Mouse (Mus musculus) lung, embryonic 15.5 days (tissue): ENCODE data around the gene Lsp1. TPM values are rescaled to one million over a fixed set of nuclear protein-coding genes. Genes with fewer than 3 reads are reported as not detected.

Source experiments
- ATAC-seq: fragments of 200-750 bp; cut with Nextera tagmentation; 2 replicates; pipeline ENCODE4 v1.8.0; 2017; ENCODE audit warnings: moderate number of reproducible peaks, borderline replicate concordance; ENCODE audit not compliant: low FRiP score, low TSS enrichment; ENCODE audit errors: extremely low read depth
- H3K27ac ChIP-seq: fragments of 300-500 bp; sonication (generic); 2 replicates; pipeline ENCODE4 v1.5.1; 2015; ENCODE audit warnings: moderate library complexity, mild to moderate bottlenecking, inconsistent platforms
- H3K27me3 ChIP-seq: fragments of 300-500 bp; sonication (generic); 2 replicates; pipeline ENCODE4 v1.6.1; 2015; ENCODE audit warnings: inconsistent platforms
- H3K36me3 ChIP-seq: fragments of 300-500 bp; sonication (generic); 2 replicates; pipeline ENCODE4 v1.6.1; 2015; ENCODE audit warnings: inconsistent platforms
- H3K4me1 ChIP-seq: fragments of 300-500 bp; sonication (generic); 2 replicates; pipeline ENCODE4 v1.6.1; 2015; ENCODE audit warnings: inconsistent platforms
- H3K4me2 ChIP-seq: fragments of 300-500 bp; sonication (generic); 2 replicates; pipeline ENCODE4 v1.6.1; 2015; ENCODE audit warnings: inconsistent platforms, mild to moderate bottlenecking, moderate library complexity
- H3K4me3 ChIP-seq: fragments of 300-500 bp; sonication (generic); 2 replicates; pipeline ENCODE4 v1.5.1; 2015; ENCODE audit warnings: mild to moderate bottlenecking, inconsistent platforms
- H3K9ac ChIP-seq: fragments of 300-500 bp; sonication (generic); 2 replicates; pipeline ENCODE4 v1.6.1; 2015; ENCODE audit warnings: inconsistent platforms
- H3K9me3 ChIP-seq: fragments of 300-500 bp; sonication (generic); 2 replicates; pipeline ENCODE4 v1.6.1; 2016; ENCODE audit warnings: inconsistent platforms
- WGBS: fragments of 180-500 bp; shearing (Covaris S2); methylation state at CpG from one replicate; pipeline ENCODE4 v1.1.7; 2015; 5-methylcytosine and 5-hydroxymethylcytosine counted together
- polyA plus RNA-seq: library from polyadenylated mRNA; unstranded; fragments of >200 nt; fragmentation: Nextera tagmentation; extraction: Ambion mirVana; gene quantifications from 2 replicates; pipeline ENCODE4 v1.2.1, GENCODE M21; 2015

Lsp1 gene
- polyA plus RNA-seq, 1 experiment from 2014 or later, result 130 TPM

DNA sequence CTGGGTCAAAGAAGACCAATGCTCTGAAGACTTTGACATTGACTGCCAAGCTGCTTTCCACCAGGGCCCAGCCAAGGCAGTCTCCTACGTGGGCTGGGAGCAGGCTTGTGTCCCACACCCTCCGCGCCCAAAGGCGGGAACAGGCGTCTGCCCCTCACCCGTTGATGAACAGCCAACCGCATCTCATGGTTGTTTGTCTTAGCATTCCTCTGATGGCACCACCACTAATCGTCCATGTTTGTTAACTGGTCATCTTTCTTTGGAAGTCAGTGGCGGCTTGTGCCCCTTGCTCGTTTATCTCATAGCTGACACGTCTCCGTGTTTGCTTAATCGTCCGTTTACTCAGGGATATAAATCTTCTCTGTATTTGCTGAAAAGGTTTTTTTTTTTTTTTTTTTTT is 48.9 kb downstream of the Lsp1 start:
- peaks cover 35% of the 10 kb centered on the region for H3K4me1 ChIP-seq
- H3K4me3 ChIP-seq, result no peak overlapping the region
- no peaks in the 10 kb centered on the region for H3K27me3 ChIP-seq
- no peak for ATAC-seq
- H3K9me3 ChIP-seq, result no peaks in the 10 kb centered on the region
- peak overlapping the region; percentile 83 for H3K27ac ChIP-seq
- 13% methylated on average over 14 of the region's 14 CpGs for WGBS
- H3K36me3 ChIP-seq, result no peaks in the 10 kb centered on the region
- H3K4me2 ChIP-seq, result no peak overlapping the region
- no peak overlapping the region for H3K9ac ChIP-seq

DNA sequence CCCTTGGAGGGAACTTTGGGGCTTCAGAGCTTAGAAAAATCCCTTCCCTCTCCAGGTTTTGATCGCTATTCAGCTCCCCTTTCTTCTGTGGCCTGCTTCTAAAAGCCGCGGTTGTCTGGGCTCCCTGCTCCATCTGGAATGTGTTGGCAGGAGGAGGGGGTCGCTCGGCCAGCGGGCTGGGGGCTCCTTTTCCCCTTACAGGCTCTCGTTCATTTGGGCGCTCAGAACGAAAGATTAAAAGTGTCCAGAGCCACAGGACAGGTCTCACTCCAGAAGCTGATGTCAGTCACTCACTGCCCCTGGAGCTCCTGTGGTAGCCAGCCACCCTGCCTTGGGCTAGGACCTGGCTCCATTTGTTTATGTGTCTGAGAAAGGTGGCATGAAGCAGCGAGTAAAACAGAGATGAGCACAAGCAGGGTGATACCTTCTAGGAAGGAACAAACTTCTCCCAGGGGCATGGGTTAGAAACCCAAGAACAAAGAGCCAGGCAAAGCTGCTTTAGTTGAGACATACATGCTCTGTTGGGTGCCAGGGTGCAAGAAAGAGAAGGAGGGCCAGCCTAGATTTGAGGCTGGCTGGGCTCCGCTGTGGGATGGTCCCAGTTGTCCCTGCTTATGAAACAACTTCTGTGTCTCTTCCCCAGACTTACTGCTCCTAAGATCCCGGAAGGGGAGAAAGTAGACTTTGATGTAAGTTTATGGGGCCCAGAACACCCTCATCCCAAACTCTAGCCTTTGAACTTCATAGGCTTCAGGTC is 49.6 kb downstream of the Lsp1 start:
- ATAC-seq, result peak; percentile 50; the same call in 1 of the 2 replicates
- no peaks in the 10 kb centered on the region for H3K36me3 ChIP-seq
- H3K9me3 ChIP-seq, result no peaks in the 10 kb centered on the region
- 14% methylated on average over 12 of the region's 12 CpGs for WGBS
- peaks cover 35% of the 10 kb centered on the region for H3K4me1 ChIP-seq
- H3K4me3 ChIP-seq, result no peak overlapping the region
- peak overlapping the region; percentile 83 for H3K27ac ChIP-seq
- no peak overlapping the region for H3K4me2 ChIP-seq
- no peak overlapping the region for H3K9ac ChIP-seq
- H3K27me3 ChIP-seq, result no peaks in the 10 kb centered on the region

DNA sequence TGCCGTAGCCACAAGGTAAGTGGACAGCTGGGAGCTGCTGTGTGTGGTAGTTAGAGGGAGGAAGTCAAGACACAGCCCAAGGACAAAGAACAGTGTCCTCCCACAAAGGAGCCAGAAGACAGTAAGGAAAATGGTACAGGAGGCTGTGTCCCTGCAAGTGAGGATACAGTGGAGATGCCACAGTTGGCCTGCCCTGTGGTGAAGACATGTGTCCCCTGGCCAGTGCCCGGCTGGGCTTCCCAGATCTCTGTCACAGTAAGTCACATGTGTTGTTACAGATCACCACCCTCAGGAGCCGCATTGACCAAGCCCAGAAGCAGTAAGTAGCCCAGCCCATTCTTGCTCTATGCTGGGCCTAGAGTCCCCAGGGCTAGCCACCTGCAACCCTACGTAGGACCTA is 53.4 kb downstream of the Lsp1 start:
- ATAC-seq, result no peak
- 76% methylated on average over 4 of the region's 4 CpGs for WGBS

DNA sequence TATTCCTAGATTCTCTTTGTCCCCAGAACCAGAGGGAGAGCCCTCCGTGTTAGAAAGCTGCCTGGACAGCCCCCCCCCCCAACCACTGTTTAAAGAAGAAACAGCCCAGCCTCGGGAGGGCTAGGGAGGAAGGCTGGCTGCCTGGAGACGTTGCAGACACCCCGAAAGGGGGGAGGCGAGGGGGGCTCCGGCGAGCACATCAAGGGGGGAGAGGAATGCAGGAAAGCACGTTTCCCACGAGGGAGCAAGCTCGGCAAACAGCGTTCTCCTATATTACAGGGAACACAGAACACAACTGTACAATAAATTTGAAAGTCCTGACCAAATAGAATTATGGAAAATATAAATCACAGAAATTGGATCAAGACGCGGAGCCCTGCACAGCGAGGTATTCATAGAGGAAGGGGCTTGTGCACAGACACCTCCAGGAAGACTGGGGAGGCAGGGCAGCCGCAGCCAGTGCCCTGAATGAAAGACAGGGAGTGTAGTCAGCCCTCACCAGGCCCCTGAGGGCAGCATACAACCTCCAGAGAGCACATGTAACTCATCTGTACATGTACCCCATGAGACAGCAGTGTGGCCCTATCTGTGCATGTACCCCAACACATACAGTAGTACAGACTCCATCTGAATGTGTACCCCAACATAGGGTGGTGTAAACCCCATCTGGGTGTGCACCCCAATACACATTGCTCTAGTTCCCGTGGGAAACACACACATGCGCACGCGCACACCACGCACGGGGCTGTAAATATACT is 55.8 kb downstream of the Lsp1 start:
- peak overlapping the region; percentile 33 for H3K4me2 ChIP-seq
- peak overlapping the region; percentile 81 for H3K27ac ChIP-seq
- no peaks in the 10 kb centered on the region for H3K36me3 ChIP-seq
- WGBS, result 30% methylated on average over 21 of the region's 21 CpGs
- no peaks in the 10 kb centered on the region for H3K9me3 ChIP-seq
- H3K4me3 ChIP-seq, result no peak overlapping the region
- H3K27me3 ChIP-seq, result no peaks in the 10 kb centered on the region
- H3K9ac ChIP-seq, result peak overlapping the region; percentile 19; the same call in 1 of the 2 replicates
- peaks cover 25% of the 10 kb centered on the region for H3K4me1 ChIP-seq
- peak; percentile 88 for ATAC-seq

More for the DNA sequence above, 53.4 kb downstream of the Lsp1 start:
- H3K27ac ChIP-seq, result no peak overlapping the region
- no peaks in the 10 kb centered on the region for H3K36me3 ChIP-seq
- H3K27me3 ChIP-seq, result no peaks in the 10 kb centered on the region
- no peaks in the 10 kb centered on the region for H3K9me3 ChIP-seq
- no peak overlapping the region for H3K4me3 ChIP-seq
- no peak overlapping the region for H3K4me2 ChIP-seq
- no peak overlapping the region for H3K9ac ChIP-seq
- H3K4me1 ChIP-seq, result peaks cover 39% of the 10 kb centered on the region

DNA sequence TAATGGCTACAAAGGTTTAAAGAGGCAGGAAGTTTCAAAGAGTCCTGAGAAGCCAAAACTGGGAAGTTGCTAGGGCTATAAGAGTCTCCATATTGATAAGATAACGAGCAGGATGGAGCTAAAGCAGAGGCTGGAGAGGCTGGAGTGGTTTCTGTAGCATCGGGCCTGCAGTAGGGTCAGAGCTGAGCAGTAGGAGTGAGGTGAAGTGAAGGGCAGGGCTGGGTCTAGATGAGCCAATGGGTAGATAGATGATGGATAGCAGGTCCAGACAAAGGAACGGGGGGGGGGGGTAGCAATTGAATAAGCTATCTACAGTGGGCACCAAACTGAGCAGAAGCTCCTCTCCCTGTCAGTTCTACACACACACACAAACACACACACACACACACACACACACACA is 56.9 kb downstream of the Lsp1 start:
- Histone ChIP-seq H3K27ac (no peak overlapping the region), H3K9me3 (no peaks in the 10 kb centered on the region), H3K4me2 (no peak overlapping the region), H3K27me3 (no peaks in the 10 kb centered on the region), H3K4me1 (peaks cover 28% of the 10 kb centered on the region), H3K4me3 (no peak overlapping the region), H3K9ac (no peak overlapping the region), H3K36me3 (no peaks in the 10 kb centered on the region)
- WGBS, result 50% methylated on average over 3 of the region's 3 CpGs
- ATAC-seq, result no peak

DNA sequence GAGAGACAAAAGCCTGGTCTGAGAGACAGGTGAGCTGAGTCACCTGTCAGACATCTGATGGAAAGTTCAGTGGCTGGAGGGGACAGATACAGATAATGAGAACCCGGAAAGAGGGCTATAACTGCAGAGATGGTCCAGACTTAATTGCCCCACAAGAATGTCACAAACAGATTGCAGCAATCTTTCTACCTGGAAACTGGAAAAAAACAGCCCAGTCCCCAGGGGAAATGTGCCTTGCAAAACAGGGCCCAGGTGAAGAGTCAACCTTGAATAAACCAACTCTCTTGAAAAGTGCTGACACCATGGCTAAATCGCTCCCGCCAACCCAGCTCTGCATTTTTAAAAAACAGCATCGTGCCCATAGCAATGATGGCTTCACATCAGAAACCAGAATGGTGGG is 59.7 kb downstream of the Lsp1 start:
- peaks cover 51% of the 10 kb centered on the region for H3K4me1 ChIP-seq
- no peaks in the 10 kb centered on the region for H3K36me3 ChIP-seq
- H3K9ac ChIP-seq, result no peak overlapping the region
- H3K27me3 ChIP-seq, result no peaks in the 10 kb centered on the region
- no peak overlapping the region for H3K4me3 ChIP-seq
- no peak overlapping the region for H3K27ac ChIP-seq
- no peak overlapping the region for H3K4me2 ChIP-seq
- 79% methylated on average over 4 of the region's 4 CpGs for WGBS
- H3K9me3 ChIP-seq, result no peaks in the 10 kb centered on the region
- ATAC-seq, result no peak

DNA sequence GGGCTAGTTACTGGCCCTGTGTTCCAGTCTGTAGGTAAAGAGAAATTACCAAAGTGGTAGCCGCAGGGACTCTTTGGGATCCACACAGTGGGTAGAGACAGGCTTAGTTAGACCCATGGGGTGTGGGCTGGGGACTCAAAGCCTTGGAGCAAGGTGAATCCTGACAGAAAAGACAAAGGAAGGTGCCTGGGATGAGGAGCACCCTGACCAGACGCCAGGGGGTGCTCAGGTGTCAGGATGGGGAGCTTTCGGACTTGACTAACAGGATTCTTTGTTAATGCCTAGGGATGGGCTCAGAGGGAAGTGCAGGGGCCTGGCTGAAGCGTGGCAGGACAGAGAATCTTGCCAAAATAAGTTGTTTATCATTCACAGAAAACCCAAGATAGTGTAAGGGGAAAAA is 61.7 kb downstream of the Lsp1 start:
- Histone ChIP-seq H3K4me3 (no peak overlapping the region), H3K4me2 (no peak overlapping the region), H3K27ac (peak overlapping the region; percentile 58), H3K36me3 (no peaks in the 10 kb centered on the region), H3K4me1 (peaks cover 42% of the 10 kb centered on the region), H3K27me3 (no peaks in the 10 kb centered on the region), H3K9ac (no peak overlapping the region), H3K9me3 (no peaks in the 10 kb centered on the region)
- no peak for ATAC-seq
- whole genome bisulfite sequencing, result 23% methylated on average over 4 of the region's 4 CpGs

DNA sequence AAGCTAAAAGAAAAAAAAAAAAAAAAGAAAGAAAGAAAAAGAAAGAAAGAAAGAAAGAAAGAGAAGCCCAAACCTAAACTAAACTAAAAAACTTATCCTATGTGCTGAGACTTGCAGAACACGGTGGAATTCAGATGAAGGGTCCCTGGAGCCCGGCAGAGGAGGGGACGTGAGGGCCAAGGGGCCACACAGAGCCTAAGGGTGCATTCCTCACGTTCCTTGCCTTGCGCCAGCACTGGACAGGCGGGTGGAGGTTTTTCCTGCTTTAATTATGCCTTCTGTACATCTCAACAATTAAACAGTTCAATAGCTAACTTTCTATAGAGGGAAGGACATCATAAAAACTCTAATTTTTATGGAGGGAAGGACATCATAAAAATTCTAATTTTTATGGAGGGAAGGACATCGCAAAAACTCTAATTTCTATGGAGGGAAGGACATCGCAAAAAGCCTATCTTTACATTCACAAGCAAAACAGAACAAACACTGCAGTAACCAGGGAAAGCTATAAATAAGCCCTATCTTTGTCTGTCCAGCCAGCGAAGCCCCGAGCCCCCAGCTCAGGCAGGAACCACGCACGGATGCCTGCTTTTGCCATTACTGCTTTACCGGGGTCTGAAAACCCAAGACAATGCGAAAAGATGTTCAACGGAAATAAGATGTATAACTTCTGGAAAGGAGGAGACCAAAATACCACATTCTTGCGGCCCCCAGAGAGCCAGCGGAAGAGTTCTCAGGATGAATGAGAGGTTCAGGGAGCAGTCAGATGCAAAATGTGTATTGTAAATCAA is 62.8 kb downstream of the Lsp1 start:
- Histone ChIP-seq H3K9ac (no peak overlapping the region), H3K36me3 (no peaks in the 10 kb centered on the region), H3K9me3 (no peaks in the 10 kb centered on the region), H3K27me3 (no peaks in the 10 kb centered on the region), H3K4me2 (no peak overlapping the region), H3K4me1 (peaks cover 52% of the 10 kb centered on the region), H3K4me3 (no peak overlapping the region), H3K27ac (peak overlapping the region; percentile 58)
- no peak for ATAC-seq
- 30% methylated on average over 17 of the region's 17 CpGs for WGBS

DNA sequence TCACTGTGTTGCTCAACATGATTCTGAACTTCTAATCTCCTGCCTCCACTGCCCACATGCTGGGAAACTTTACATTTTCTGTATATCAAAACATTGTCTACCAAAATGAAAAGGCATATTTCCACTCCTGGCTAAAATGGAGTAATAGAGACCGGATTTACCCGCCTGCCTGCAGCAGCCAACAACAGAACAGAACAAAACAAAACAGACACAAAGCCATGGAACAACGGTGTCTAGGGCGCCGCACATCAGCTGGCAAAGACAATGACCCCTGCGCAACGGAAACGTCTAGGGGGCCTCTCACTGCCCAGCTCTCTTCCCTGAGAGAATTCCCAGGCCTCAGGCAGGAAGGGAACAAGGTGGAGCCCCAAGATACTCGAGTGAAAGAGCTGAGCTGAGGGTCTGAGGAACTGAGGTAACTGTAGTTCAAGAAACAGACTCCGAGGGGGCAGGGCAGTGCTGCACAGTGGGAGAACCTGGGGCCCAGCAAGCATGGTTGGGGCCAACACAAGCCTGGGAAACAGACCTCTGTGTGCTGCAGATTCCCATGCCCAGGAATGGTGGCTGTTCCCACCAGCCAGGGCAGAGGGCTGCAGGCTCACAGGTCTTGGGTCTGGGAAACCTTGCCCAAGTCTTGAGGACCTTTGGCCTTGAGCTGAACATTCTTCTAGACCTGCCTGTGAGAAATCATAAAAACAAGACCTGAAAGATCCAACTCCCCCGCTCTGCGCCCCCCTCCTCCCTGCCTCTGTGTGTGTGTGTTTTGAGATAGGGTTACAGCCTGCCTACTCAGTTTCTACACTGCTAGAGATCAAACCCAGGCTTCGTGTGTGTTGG is 65.0 kb downstream of the Lsp1 start:
- Histone ChIP-seq H3K9me3 (no peaks in the 10 kb centered on the region), H3K4me1 (peaks cover 58% of the 10 kb centered on the region)

DNA sequence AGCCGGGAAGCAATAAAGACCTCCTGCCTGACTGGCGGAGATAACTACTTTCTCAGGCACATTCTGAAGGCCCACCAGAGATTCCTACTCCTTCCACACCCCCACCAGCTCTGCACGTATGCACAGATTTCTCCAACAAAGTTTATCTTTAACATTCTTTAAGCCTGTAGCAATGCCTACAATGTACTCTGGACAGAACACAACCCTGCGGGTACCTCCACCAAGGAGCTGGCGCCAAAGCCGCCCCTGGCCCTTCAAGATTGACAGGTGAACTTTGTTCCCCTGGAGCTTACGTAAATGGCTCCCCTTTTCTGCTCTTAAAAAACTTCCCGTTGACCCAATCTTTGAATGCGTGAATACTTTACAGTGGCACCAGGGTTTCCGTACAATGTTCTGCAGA is 68.7 kb downstream of the Lsp1 start:
- H3K9me3 ChIP-seq, result no peaks in the 10 kb centered on the region
- no peak for ATAC-seq
- WGBS, result 44% methylated on average over 10 of the region's 10 CpGs
- H3K4me3 ChIP-seq, result no peak overlapping the region
- H3K4me2 ChIP-seq, result no peak overlapping the region
- H3K27me3 ChIP-seq, result no peaks in the 10 kb centered on the region
- no peak overlapping the region for H3K9ac ChIP-seq
- peaks cover 63% of the 10 kb centered on the region for H3K4me1 ChIP-seq
- peak overlapping the region; percentile 30 for H3K27ac ChIP-seq
- H3K36me3 ChIP-seq, result no peaks in the 10 kb centered on the region

More for the DNA sequence above, 65.0 kb downstream of the Lsp1 start:
- no peaks in the 10 kb centered on the region for H3K36me3 ChIP-seq
- peak; percentile 60 for ATAC-seq
- H3K4me2 ChIP-seq, result no peak overlapping the region
- H3K27ac ChIP-seq, result peak overlapping the region; percentile 73
- H3K4me3 ChIP-seq, result no peak overlapping the region
- H3K27me3 ChIP-seq, result no peaks in the 10 kb centered on the region
- WGBS, result 31% methylated on average over 13 of the region's 13 CpGs
- no peak overlapping the region for H3K9ac ChIP-seq

DNA sequence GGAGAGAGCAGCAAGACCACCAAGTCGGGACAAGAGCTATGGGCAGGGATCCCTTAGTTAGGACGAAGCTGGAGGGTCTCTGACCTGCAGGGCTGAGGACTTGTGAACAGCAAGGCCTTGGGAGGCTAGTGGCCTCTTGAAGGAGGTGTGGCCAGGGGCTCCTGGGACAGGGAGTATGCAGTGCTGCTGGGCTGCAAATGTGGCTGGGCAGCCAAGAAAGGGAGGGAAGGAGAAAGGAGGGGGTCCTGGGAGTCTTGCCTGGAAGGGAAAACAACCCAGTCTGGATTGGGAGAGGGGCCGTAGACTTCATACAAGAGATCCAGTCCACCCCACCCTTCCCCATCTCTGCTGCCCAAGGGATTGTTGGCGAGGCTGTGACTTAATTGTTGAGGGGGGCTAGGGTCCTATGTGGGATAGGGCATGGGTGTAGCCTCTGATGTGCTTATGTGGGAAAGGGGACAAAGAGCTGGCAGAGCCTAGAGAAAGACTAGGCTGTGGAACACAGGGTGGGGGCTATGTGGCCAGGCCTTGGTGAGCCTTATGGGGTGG is 71.4 kb downstream of the Lsp1 start:
- H3K9ac ChIP-seq, result no peak overlapping the region
- WGBS, result 63% methylated on average over 4 of the region's 4 CpGs

More for the DNA sequence above, 71.4 kb downstream of the Lsp1 start:
- no peak for ATAC-seq
- H3K9me3 ChIP-seq, result no peaks in the 10 kb centered on the region
- peaks cover 3% of the 10 kb centered on the region; the same call in 1 of the 2 replicates for H3K36me3 ChIP-seq
- H3K27me3 ChIP-seq, result no peaks in the 10 kb centered on the region
- H3K27ac ChIP-seq, result peak overlapping the region; percentile 93
- no peak overlapping the region for H3K4me3 ChIP-seq
- peak overlapping the region; percentile 63; the same call in 1 of the 2 replicates for H3K4me2 ChIP-seq
- H3K4me1 ChIP-seq, result peaks cover 63% of the 10 kb centered on the region
